Mouse (Mus musculus) liver, embryonic 12.5 days (tissue): ENCODE data around the gene Ddx20. TPM values are rescaled to one million over a fixed set of nuclear protein-coding genes. Genes with fewer than 3 reads are reported as not detected.

Source experiments
- ATAC-seq: fragments of 200-750 bp; cut with Nextera tagmentation; 2 replicates; pipeline ENCODE4 v1.8.0; 2017; ENCODE audit warnings: moderate number of reproducible peaks, mild to moderate bottlenecking, moderate library complexity
- H3K27ac ChIP-seq: fragments of 300-500 bp; sonication (generic); 2 replicates; pipeline ENCODE4 v1.5.1; 2016; ENCODE audit warnings: mild to moderate bottlenecking
- H3K27me3 ChIP-seq: fragments of 300-500 bp; sonication (generic); replicated peaks from 2 replicates; pipeline ENCODE4 v1.6.1; 2016; ENCODE audit warnings: mild to moderate bottlenecking, moderate library complexity
- H3K36me3 ChIP-seq: fragments of 300-500 bp; sonication (generic); 2 replicates; pipeline ENCODE4 v1.6.1; 2016; ENCODE audit warnings: mild to moderate bottlenecking, moderate library complexity
- H3K4me1 ChIP-seq: fragments of 300-500 bp; sonication (generic); 2 replicates; pipeline ENCODE4 v1.6.1; 2016
- H3K4me2 ChIP-seq: fragments of 300-500 bp; sonication (generic); 2 replicates; pipeline ENCODE4 v1.6.1; 2016; ENCODE audit warnings: mild to moderate bottlenecking, moderate library complexity
- H3K4me3 ChIP-seq: fragments of 300-500 bp; sonication (generic); 2 replicates; pipeline ENCODE4 v1.5.1; 2016; ENCODE audit warnings: mild to moderate bottlenecking, moderate library complexity
- H3K9ac ChIP-seq: fragments of 300-500 bp; sonication (generic); 2 replicates; pipeline ENCODE4 v1.6.1; 2016; ENCODE audit warnings: mild to moderate bottlenecking, moderate library complexity
- H3K9me3 ChIP-seq: fragments of 300-500 bp; sonication (generic); replicated peaks from 2 replicates; pipeline ENCODE4 v1.6.1; 2016; ENCODE audit warnings: mild to moderate bottlenecking, moderate library complexity
- WGBS: fragments of 180-500 bp; shearing (Covaris S2); methylation state at CpG from one replicate; pipeline ENCODE4 v1.1.7; 2016; ENCODE audit not compliant: insufficient replicate concordance; 5-methylcytosine and 5-hydroxymethylcytosine counted together
- polyA plus RNA-seq: library from polyadenylated mRNA; unstranded; fragments of >200 nt; fragmentation: Nextera tagmentation; extraction: Ambion mirVana; gene quantifications from 2 replicates; pipeline ENCODE4 v1.2.1, GENCODE M21; 2016

Gene Ddx20
- polyA plus RNA-seq, 1 experiment from 2014 or later, result 34.4 TPM

- H3K9me3 ChIP-seq, result no peaks in the 10 kb centered on the region
- no peaks in the 10 kb centered on the region for H3K4me1 ChIP-seq
- WGBS, result 79% methylated on average over 11 of the region's 11 CpGs
- H3K27me3 ChIP-seq, result 0 out of 2 replicates have a peak, but pooled peaks cover 7% of the 10 kb centered on the region
- H3K4me3 ChIP-seq, result no peak overlapping the region
- H3K9ac ChIP-seq, result no peak overlapping the region
- no peak for ATAC-seq
- no peak overlapping the region for H3K27ac ChIP-seq
- H3K4me2 ChIP-seq, result no peak overlapping the region
- no peaks in the 10 kb centered on the region for H3K36me3 ChIP-seq
Observed at GRCm38 (mm10) chr3:105655031-105655585, 32.3 kb downstream of the Ddx20 start.

- H3K4me2 ChIP-seq, result no peak overlapping the region
- no peaks in the 10 kb centered on the region for H3K9me3 ChIP-seq
- H3K27me3 ChIP-seq, result 0 out of 2 replicates have a peak, but pooled peaks cover 7% of the 10 kb centered on the region
- no peaks in the 10 kb centered on the region for H3K4me1 ChIP-seq
- no peaks in the 10 kb centered on the region for H3K36me3 ChIP-seq
- ATAC-seq, result no peak
- no peak overlapping the region for H3K4me3 ChIP-seq
- WGBS, result 63% methylated on average over 13 of the region's 13 CpGs
- no peak overlapping the region for H3K27ac ChIP-seq
- no peak overlapping the region for H3K9ac ChIP-seq
Observed at GRCm38 (mm10) chr3:105653544-105654380, 33.6 kb downstream of the Ddx20 start.

- H3K4me1 ChIP-seq, result no peaks in the 10 kb centered on the region
- no peaks in the 10 kb centered on the region for H3K9me3 ChIP-seq
- no peak overlapping the region for H3K4me3 ChIP-seq
- no peaks in the 10 kb centered on the region for H3K36me3 ChIP-seq
- H3K4me2 ChIP-seq, result no peak overlapping the region
- 50% methylated on average over 8 of the region's 8 CpGs for WGBS
- no peaks in the 10 kb centered on the region for H3K27me3 ChIP-seq
- no peak overlapping the region for H3K27ac ChIP-seq
- no peak for ATAC-seq
- no peak overlapping the region for H3K9ac ChIP-seq
Observed at GRCm38 (mm10) chr3:105648889-105649567, 38.3 kb downstream of the Ddx20 start.

- no peaks in the 10 kb centered on the region for H3K36me3 ChIP-seq
- H3K27ac ChIP-seq, result no peak overlapping the region
- no peak for ATAC-seq
- H3K4me3 ChIP-seq, result no peak overlapping the region
- no peak overlapping the region for H3K9ac ChIP-seq
- no peaks in the 10 kb centered on the region for H3K4me1 ChIP-seq
- 61% methylated on average over 5 of the region's 5 CpGs for WGBS
- H3K4me2 ChIP-seq, result no peak overlapping the region
- H3K9me3 ChIP-seq, result no peaks in the 10 kb centered on the region
- no peaks in the 10 kb centered on the region; the same call in 1 of the 2 replicates for H3K27me3 ChIP-seq
Observed at GRCm38 (mm10) chr3:105643566-105643965, 43.8 kb downstream of the Ddx20 start.

- no peak for ATAC-seq
- Histone ChIP-seq H3K4me3 (no peak overlapping the region), H3K4me1 (no peaks in the 10 kb centered on the region), H3K36me3 (no peaks in the 10 kb centered on the region), H3K9ac (no peak overlapping the region), H3K4me2 (no peak overlapping the region), H3K9me3 (no peaks in the 10 kb centered on the region), H3K27ac (no peak overlapping the region), H3K27me3 (no peaks in the 10 kb centered on the region; the same call in 1 of the 2 replicates)
- 51% methylated on average over 1 of the region's 1 CpGs for WGBS
Observed at GRCm38 (mm10) chr3:105642186-105642585, 45.2 kb downstream of the Ddx20 start.

- no peak overlapping the region for H3K4me2 ChIP-seq
- no peaks in the 10 kb centered on the region for H3K4me1 ChIP-seq
- H3K9me3 ChIP-seq, result no peaks in the 10 kb centered on the region
- no peak overlapping the region for H3K9ac ChIP-seq
- no peak for ATAC-seq
- H3K4me3 ChIP-seq, result no peak overlapping the region
- H3K27ac ChIP-seq, result no peak overlapping the region
- WGBS, result 60% methylated on average over 3 of the region's 3 CpGs
- no peaks in the 10 kb centered on the region for H3K27me3 ChIP-seq
- no peaks in the 10 kb centered on the region for H3K36me3 ChIP-seq
Observed at GRCm38 (mm10) chr3:105633021-105633420, 54.4 kb downstream of the Ddx20 start.

- no peaks in the 10 kb centered on the region for H3K27me3 ChIP-seq
- no peaks in the 10 kb centered on the region for H3K9me3 ChIP-seq
- 36% methylated on average over 2 of the region's 2 CpGs for WGBS
- ATAC-seq, result no peak
- H3K27ac ChIP-seq, result no peak overlapping the region
- no peak overlapping the region for H3K4me3 ChIP-seq
- no peak overlapping the region for H3K9ac ChIP-seq
- H3K4me1 ChIP-seq, result no peaks in the 10 kb centered on the region
- no peaks in the 10 kb centered on the region for H3K36me3 ChIP-seq
- H3K4me2 ChIP-seq, result no peak overlapping the region
Observed at GRCm38 (mm10) chr3:105632296-105632695, 55.1 kb downstream of the Ddx20 start.

Other genes starting within 250 kb of the Ddx20 start
- gene Kcnd3, start 235.2 kb downstream of the Ddx20 start, polyA plus RNA-seq, result 0.20 and 0.26 TPM in 2 replicates
- gene Inka2, start 17.0 kb upstream of the Ddx20 start, polyA plus RNA-seq, result 0.33 and 0.37 TPM in 2 replicates
- gene Rap1a, start 113.8 kb upstream of the Ddx20 start, polyA plus RNA-seq, result 114 and 122 TPM in 2 replicates
- 0.17 and 0.39 TPM in 2 replicates for gene Adora3, start 183.3 kb upstream of the Ddx20 start, polyA plus RNA-seq
- gene Tmigd3, start 183.3 kb upstream of the Ddx20 start, polyA plus RNA-seq, result 0.30 TPM in 1 of 2 replicates, not detected in the other
- gene I830077J02Rik, start 245.1 kb upstream of the Ddx20 start, polyA plus RNA-seq, result 4.0 and 4.4 TPM in 2 replicates